Mouse (Mus musculus): ENCODE measurements around the gene Rnf31. TPM values are rescaled to one million over a fixed set of nuclear protein-coding genes. Genes with fewer than 3 reads are reported as not detected.

Gene Rnf31
- polyA plus RNA-seq, 1 experiment from 2014 or later = 12.7 TPM

DNA sequence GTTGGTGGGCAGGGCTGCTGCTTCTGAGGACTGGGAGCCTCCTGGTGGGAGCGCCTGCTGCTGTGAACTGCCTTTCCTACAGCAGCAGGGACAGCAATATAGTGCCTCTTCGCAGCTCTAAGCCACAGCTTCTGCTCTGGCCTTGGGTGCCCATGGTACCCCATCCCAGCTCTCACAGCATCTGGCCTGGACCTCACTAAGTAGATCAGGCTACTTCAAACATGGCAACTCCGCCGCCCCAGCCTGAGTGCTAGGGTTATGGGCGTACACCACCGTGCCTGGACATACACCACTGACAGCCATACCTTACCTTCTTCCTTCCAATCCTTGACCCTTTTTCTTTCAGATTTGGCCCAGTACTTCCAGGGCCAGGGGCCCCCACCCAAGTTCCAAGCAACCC is 16.8 kb downstream of the Rnf31 start:
- no peaks in the 10 kb centered on the region for H3K27me3 ChIP-seq (ENCODE audit: control insufficient read depth, insufficient read depth, low read length)
- H3K9ac ChIP-seq (ENCODE audit: low read length) = no peak overlapping the region
- H3K4me2 ChIP-seq (ENCODE audit: low read length) = no peak overlapping the region
- no peak for ATAC-seq (ENCODE audit: insufficient number of reproducible peaks, insufficient read depth, low FRiP score, low read depth)
- H3K4me1 ChIP-seq (ENCODE audit: control insufficient read depth in 2 of 2, insufficient read depth in 2 of 2, low read length in 2 of 2) = peaks cover 7 to 11% of the 10 kb centered on the region in 2 experiments; a peak in 3 of 4 replicates
- H3K27ac ChIP-seq (replicated peaks in 1 of 2; ENCODE audit: control insufficient read depth in 1 of 2, insufficient read depth in 1 of 2, low read depth in 2 of 2, low read length in 2 of 2) = no peak overlapping the region
- peaks cover 54% of the 10 kb centered on the region for H3K36me3 ChIP-seq (ENCODE audit: control insufficient read depth, insufficient read depth, low read length)
- no peaks in the 10 kb centered on the region for H3K9me3 ChIP-seq (ENCODE audit: control insufficient read depth, low read length)
- no peak overlapping the region for H3K4me3 ChIP-seq (ENCODE audit: control insufficient read depth in 1 of 2, insufficient read depth in 1 of 2, low read depth in 1 of 2, low read length in 2 of 2)
- 95% methylated on average over 6 of the region's 6 CpGs for WGBS

DNA sequence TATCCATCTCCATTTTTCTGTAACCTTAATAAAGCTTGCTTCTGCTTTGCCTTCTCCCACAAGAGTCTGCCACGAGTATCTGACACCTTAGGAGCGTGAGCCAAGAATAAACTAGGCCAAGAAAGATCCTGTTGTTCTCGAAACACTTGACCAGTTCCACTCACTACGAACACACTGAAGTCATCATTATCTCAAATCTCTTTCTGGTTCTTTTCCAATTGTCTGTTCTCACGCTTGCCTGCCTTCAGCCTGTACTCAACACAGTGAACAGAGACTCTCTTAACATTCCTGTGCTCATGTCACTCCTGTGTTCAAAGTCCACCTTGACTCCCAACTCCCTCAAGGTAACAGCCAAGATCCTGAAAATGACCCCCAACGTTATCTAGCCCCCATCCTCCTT is 21.8 kb downstream of the Rnf31 start:
- Histone ChIP-seq H3K4me2 (ENCODE audit: low read length) (no peak overlapping the region), H3K36me3 (ENCODE audit: control insufficient read depth, insufficient read depth, low read length) (peaks cover 19% of the 10 kb centered on the region), H3K9ac (ENCODE audit: low read length) (no peak overlapping the region), H3K27ac (replicated peaks in 1 of 2; ENCODE audit: control insufficient read depth in 1 of 2, insufficient read depth in 1 of 2, low read depth in 2 of 2, low read length in 2 of 2) (0 out of 4 replicates have a peak overlapping the region, but pooled peaks of 1 of the 2 experiments have one; percentile 19), H3K4me1 (ENCODE audit: control insufficient read depth in 2 of 2, insufficient read depth in 2 of 2, low read length in 2 of 2) (peaks cover 3 to 12% of the 10 kb centered on the region in 2 experiments; a peak in 3 of 4 replicates), H3K27me3 (ENCODE audit: control insufficient read depth, insufficient read depth, low read length) (no peaks in the 10 kb centered on the region), H3K9me3 (ENCODE audit: control insufficient read depth, low read length) (no peaks in the 10 kb centered on the region), H3K4me3 (ENCODE audit: control insufficient read depth in 1 of 2, insufficient read depth in 1 of 2, low read depth in 1 of 2, low read length in 2 of 2) (no peak overlapping the region)
- WGBS = 18% methylated on average over 6 of the region's 6 CpGs
- ATAC-seq (ENCODE audit: insufficient number of reproducible peaks, insufficient read depth, low FRiP score, low read depth) = no peak

- Histone ChIP-seq H3K9me3 (ENCODE audit: control insufficient read depth, low read length) (no peaks in the 10 kb centered on the region), H3K36me3 (ENCODE audit: control insufficient read depth, insufficient read depth, low read length) (peaks cover 6% of the 10 kb centered on the region), H3K4me3 (ENCODE audit: control insufficient read depth in 1 of 2, insufficient read depth in 1 of 2, low read depth in 1 of 2, low read length in 2 of 2) (no peak overlapping the region), H3K27me3 (ENCODE audit: control insufficient read depth, insufficient read depth, low read length) (no peaks in the 10 kb centered on the region), H3K4me1 (ENCODE audit: control insufficient read depth in 2 of 2, insufficient read depth in 2 of 2, low read length in 2 of 2) (peaks cover 5 to 18% of the 10 kb centered on the region in 2 experiments; a peak in 3 of 4 replicates), H3K9ac (ENCODE audit: low read length) (no peak overlapping the region), H3K4me2 (ENCODE audit: low read length) (no peak overlapping the region), H3K27ac (replicated peaks in 1 of 2; ENCODE audit: control insufficient read depth in 1 of 2, insufficient read depth in 1 of 2, low read depth in 2 of 2, low read length in 2 of 2) (no peak overlapping the region)
- 58% methylated on average over 7 of the region's 7 CpGs for WGBS
- ATAC-seq (ENCODE audit: insufficient number of reproducible peaks, insufficient read depth, low FRiP score, low read depth) = no peak
Observed at GRCm38 (mm10) chr14:55614565-55615178, 23.2 kb downstream of the Rnf31 start.

- Histone ChIP-seq H3K27me3 (ENCODE audit: control insufficient read depth, insufficient read depth, low read length) (no peaks in the 10 kb centered on the region), H3K4me3 (ENCODE audit: control insufficient read depth in 1 of 2, insufficient read depth in 1 of 2, low read depth in 1 of 2, low read length in 2 of 2) (no peak overlapping the region), H3K4me2 (ENCODE audit: low read length) (no peak overlapping the region), H3K36me3 (ENCODE audit: control insufficient read depth, insufficient read depth, low read length) (no peaks in the 10 kb centered on the region), H3K9ac (ENCODE audit: low read length) (no peak overlapping the region), H3K27ac (replicated peaks in 1 of 2; ENCODE audit: control insufficient read depth in 1 of 2, insufficient read depth in 1 of 2, low read depth in 2 of 2, low read length in 2 of 2) (no peak overlapping the region), H3K4me1 (ENCODE audit: control insufficient read depth in 2 of 2, insufficient read depth in 2 of 2, low read length in 2 of 2) (peaks cover 5 to 18% of the 10 kb centered on the region in 2 experiments; a peak in 3 of 4 replicates), H3K9me3 (ENCODE audit: control insufficient read depth, low read length) (no peaks in the 10 kb centered on the region)
- ATAC-seq (ENCODE audit: insufficient number of reproducible peaks, insufficient read depth, low FRiP score, low read depth) = no peak
- WGBS = 64% methylated on average over 2 of the region's 2 CpGs
Observed at GRCm38 (mm10) chr14:55615876-55616275, 24.4 kb downstream of the Rnf31 start.

DNA sequence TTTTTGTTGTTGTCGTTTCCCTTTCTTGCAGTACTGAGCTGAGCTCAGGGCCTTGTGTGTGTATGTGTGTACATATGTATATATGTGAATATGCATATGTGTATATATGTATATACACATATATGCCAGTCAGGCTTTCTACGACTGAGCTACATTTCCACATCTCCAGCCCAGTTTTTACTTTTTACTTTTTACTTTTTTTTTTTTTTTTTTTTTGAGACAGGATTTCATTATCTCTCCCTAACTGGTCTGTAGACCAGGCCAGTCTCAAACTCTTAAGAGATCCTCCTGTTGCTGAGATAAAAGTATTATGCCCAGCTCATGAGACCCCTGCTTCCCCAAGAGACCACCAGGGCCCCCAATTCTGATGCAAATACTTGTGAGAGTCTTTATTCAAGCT is 25.3 kb downstream of the Rnf31 start:
- ATAC-seq (ENCODE audit: insufficient number of reproducible peaks, insufficient read depth, low FRiP score, low read depth) = no peak
- Histone ChIP-seq H3K27me3 (ENCODE audit: control insufficient read depth, insufficient read depth, low read length) (no peaks in the 10 kb centered on the region), H3K4me1 (ENCODE audit: control insufficient read depth in 2 of 2, insufficient read depth in 2 of 2, low read length in 2 of 2) (peaks cover 5 to 18% of the 10 kb centered on the region in 2 experiments; a peak in 3 of 4 replicates), H3K9me3 (ENCODE audit: control insufficient read depth, low read length) (no peaks in the 10 kb centered on the region), H3K36me3 (ENCODE audit: control insufficient read depth, insufficient read depth, low read length) (no peaks in the 10 kb centered on the region), H3K27ac (replicated peaks in 1 of 2; ENCODE audit: control insufficient read depth in 1 of 2, insufficient read depth in 1 of 2, low read depth in 2 of 2, low read length in 2 of 2) (0 out of 4 replicates have a peak overlapping the region, but pooled peaks of 1 of the 2 experiments have one; percentile 24), H3K4me2 (ENCODE audit: low read length) (no peak overlapping the region), H3K4me3 (ENCODE audit: control insufficient read depth in 1 of 2, insufficient read depth in 1 of 2, low read depth in 1 of 2, low read length in 2 of 2) (no peak overlapping the region), H3K9ac (ENCODE audit: low read length) (no peak overlapping the region)
- WGBS = 75% methylated on average over 2 of the region's 2 CpGs

- no peaks in the 10 kb centered on the region for H3K9me3 ChIP-seq (ENCODE audit: control insufficient read depth, low read length)
- H3K27ac ChIP-seq (replicated peaks in 1 of 2; ENCODE audit: control insufficient read depth in 1 of 2, insufficient read depth in 1 of 2, low read depth in 2 of 2, low read length in 2 of 2) = peak within 1 kb of the TSS; percentile 24 to 39; a peak in 2 of 4 replicates
- H3K4me3 ChIP-seq (ENCODE audit: control insufficient read depth in 1 of 2, insufficient read depth in 1 of 2, low read depth in 1 of 2, low read length in 2 of 2) = peak within 1 kb of the TSS; percentile 33 to 34
- WGBS = 8% methylated on average over 21 of the region's 21 CpGs
- H3K27me3 ChIP-seq (ENCODE audit: control insufficient read depth, insufficient read depth, low read length) = no peaks in the 10 kb centered on the region
- peak; percentile 70 for ATAC-seq (ENCODE audit: insufficient number of reproducible peaks, insufficient read depth, low FRiP score, low read depth)
- H3K9ac ChIP-seq (ENCODE audit: low read length) = peak within 1 kb of the TSS; percentile 59
- peaks cover 5 to 18% of the 10 kb centered on the region in 2 experiments; a peak in 3 of 4 replicates for H3K4me1 ChIP-seq (ENCODE audit: control insufficient read depth in 2 of 2, insufficient read depth in 2 of 2, low read length in 2 of 2)
- peak within 1 kb of the TSS; percentile 58 for H3K4me2 ChIP-seq (ENCODE audit: low read length)
- 0 out of 2 replicates have a peak, but pooled peaks cover 3% of the 10 kb centered on the region for H3K36me3 ChIP-seq (ENCODE audit: control insufficient read depth, insufficient read depth, low read length)
Observed at GRCm38 (mm10) chr14:55617822-55618221, 26.3 kb downstream of the Rnf31 start, which contains the start of gene Rec8. Gene Rec8, plus strand, starts transcription at chr14:55618037.

GRCm38 (mm10) chr14:55618486-55619195 is 27.1 kb downstream of the Rnf31 start:
- H3K27me3 ChIP-seq (ENCODE audit: control insufficient read depth, insufficient read depth, low read length) = no peaks in the 10 kb centered on the region
- H3K9ac ChIP-seq (ENCODE audit: low read length) = peak overlapping the region; percentile 59
- WGBS = 25% methylated on average over 22 of the region's 22 CpGs
- peak overlapping the region; percentile 58 for H3K4me2 ChIP-seq (ENCODE audit: low read length)
- ATAC-seq (ENCODE audit: insufficient number of reproducible peaks, insufficient read depth, low FRiP score, low read depth) = no peak
- H3K4me1 ChIP-seq (ENCODE audit: control insufficient read depth in 2 of 2, insufficient read depth in 2 of 2, low read length in 2 of 2) = peaks cover 5 to 13% of the 10 kb centered on the region in 2 experiments; a peak in 3 of 4 replicates
- peak overlapping the region; percentile 33 to 34 for H3K4me3 ChIP-seq (ENCODE audit: control insufficient read depth in 1 of 2, insufficient read depth in 1 of 2, low read depth in 1 of 2, low read length in 2 of 2)
- no peak overlapping the region for H3K27ac ChIP-seq (replicated peaks in 1 of 2; ENCODE audit: control insufficient read depth in 1 of 2, insufficient read depth in 1 of 2, low read depth in 2 of 2, low read length in 2 of 2)
- no peaks in the 10 kb centered on the region for H3K9me3 ChIP-seq (ENCODE audit: control insufficient read depth, low read length)
- peaks cover 9% of the 10 kb centered on the region for H3K36me3 ChIP-seq (ENCODE audit: control insufficient read depth, insufficient read depth, low read length)
